Mouse (Mus musculus) erythroblast, embryonic 14.5 days (primary cell): Measurements from ENCODE around the gene Olfr116.

Experiments
- GATA1 ChIP-seq: IDR thresholded peaks from 2 replicates; pipeline ENCODE4 v1.6.1; 2012; ENCODE audit warnings: low read length, inconsistent platforms, mixed read lengths
- TAL1 ChIP-seq: IDR thresholded peaks from 3 replicates; pipeline ENCODE4 v1.6.1; 2012; ENCODE audit warnings: low read length, inconsistent platforms, mixed read lengths

DNA sequence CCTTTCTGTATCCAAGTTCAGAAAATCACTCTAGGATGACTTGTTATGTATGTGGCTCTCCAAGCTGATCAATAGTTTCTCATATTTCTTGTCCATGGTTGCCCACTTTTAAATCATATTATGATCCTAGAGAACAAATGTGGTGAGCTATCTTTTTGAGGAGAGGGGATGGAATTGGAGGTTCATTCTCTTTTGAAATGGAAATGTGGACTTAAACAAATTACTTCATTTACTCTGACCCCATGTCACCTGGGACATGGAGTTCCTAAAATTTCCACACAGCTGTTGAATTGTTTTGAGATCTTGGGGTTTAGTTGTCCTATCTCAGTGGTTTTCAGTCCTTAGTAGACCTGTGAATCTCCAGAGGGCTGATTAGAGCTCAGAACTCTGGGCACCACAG is 49.4 kb downstream of the Olfr116 start, which contains the start of gene Olfr113:
- TF ChIP-seq GATA1 (no peak), TAL1 (no peak)
